ENCODE assay signal across 28 mouse cellular contexts in the genomic region with DNA sequence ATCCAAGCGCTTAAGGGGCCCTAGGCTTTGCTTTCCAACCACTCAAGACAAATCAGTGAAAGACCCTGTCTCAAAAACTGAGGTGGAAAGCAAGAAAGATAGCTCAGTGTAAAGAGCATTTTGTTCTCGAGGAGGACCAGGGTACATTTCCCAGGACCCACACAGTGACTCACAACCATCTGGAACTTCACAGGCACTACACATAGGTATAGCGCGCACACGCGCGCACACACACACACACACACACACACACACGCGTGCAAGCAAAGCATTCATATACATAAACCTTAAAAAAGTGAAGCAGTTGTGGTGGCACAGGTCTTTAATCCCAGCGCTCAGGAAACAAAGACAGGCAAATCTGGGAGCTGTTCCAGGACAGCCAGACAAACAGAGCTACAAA. TPM values are rescaled to one million over a fixed set of nuclear protein-coding genes. Genes with fewer than 3 reads are reported as not detected.
A peak's percentile ranks its signal among the peaks of the same experiment; 100 is the strongest.
DNase-seq lines count a peak whose midpoint lies in the region; ATAC-seq and TF ChIP-seq lines count a peak whose summit lies in the region.
"Had no signal": no experiment of that assay in that cellular context is flagged by ENCODE, and none has a peak within 500 bp of the region (broad histone marks: within the 10 kb centered on the region; RNA-seq: fewer than 3 reads in every experiment).

No protein-coding gene starts in this region.

- H3K27ac ChIP-seq in heart, embryonic 12.5 days (ENCODE audit: poor library complexity, severe bottlenecking) = no peak overlapping the region
- peak overlapping the region; percentile 55; the same call in 1 of the 2 replicates for H3K27ac ChIP-seq in layer of hippocampus, adult 2 months
- H3K27ac ChIP-seq: embryonic facial prominence, embryonic 13.5 days; embryonic facial prominence, embryonic 15.5 days; forebrain, embryonic 10.5 days; forebrain, embryonic 12.5 days had no signal

- WGBS in heart, embryonic 12.5 days = 93% methylated on average over 10 of the region's 10 CpGs

- H3K4me1 ChIP-seq in heart, embryonic 12.5 days (replicated peaks) = peaks cover 7% of the 10 kb centered on the region

- H3K9me3 ChIP-seq in heart, embryonic 12.5 days (replicated peaks) = no peaks in the 10 kb centered on the region
- H3K9me3 ChIP-seq: embryonic facial prominence, embryonic 13.5 days; embryonic facial prominence, embryonic 15.5 days; forebrain, embryonic 10.5 days; forebrain, embryonic 12.5 days had no signal

- H3K36me3 ChIP-seq in heart, embryonic 12.5 days = peaks cover 41% of the 10 kb centered on the region

- H3K4me3 ChIP-seq in heart, embryonic 12.5 days = no peak overlapping the region
- H3K4me3 ChIP-seq in layer of hippocampus, adult 2 months = no peak overlapping the region
- H3K4me3 ChIP-seq: embryonic facial prominence, embryonic 13.5 days; embryonic facial prominence, embryonic 15.5 days; erythroblast, embryonic 14.5 days; forebrain, embryonic 10.5 days; forebrain, embryonic 12.5 days had no signal

- H3K27me3 ChIP-seq in heart, embryonic 12.5 days (replicated peaks) = no peaks in the 10 kb centered on the region
- H3K27me3 ChIP-seq: CH12.LX; embryonic facial prominence, embryonic 13.5 days; embryonic facial prominence, embryonic 15.5 days; forebrain, embryonic 12.5 days; Patski had no signal

- DNase-seq in heart, adult 11 months = peak; percentile 55
- DNase-seq in layer of hippocampus, adult 2 months (ENCODE audit: low spot score in 2 of 2) = no peak
- DNase-seq in layer of hippocampus, adult 11-12 months (ENCODE audit: low spot score) = no peak
- DNase-seq in frontal cortex, postnatal 25 days (ENCODE audit: low spot score in 2 of 2) = no peak
- DNase-seq: adrenal gland, adult 8-10 months; adrenal gland, postnatal 25 days; B cell, adult 2 months; cerebellum, adult 11 months; cerebellum, adult 18-20 months; cerebellum, adult 8-10 months; cerebellum, adult 9-11 months; cerebellum, postnatal 14 days; cerebellum, postnatal 36 days; embryo, embryonic 11 days had no signal

- no peak overlapping the region for H3K9ac ChIP-seq in heart, embryonic 12.5 days
- H3K9ac ChIP-seq: embryonic facial prominence, embryonic 13.5 days; embryonic facial prominence, embryonic 15.5 days; forebrain, embryonic 12.5 days had no signal

- no peak overlapping the region for H3K4me2 ChIP-seq in heart, embryonic 12.5 days
- H3K4me2 ChIP-seq: embryonic facial prominence, embryonic 13.5 days; embryonic facial prominence, embryonic 15.5 days; forebrain, embryonic 12.5 days had no signal

- no peak for ATAC-seq in heart, embryonic 12.5 days (ENCODE audit: insufficient number of reproducible peaks, low FRiP score)
- ATAC-seq: activated CD4-positive, CD25-positive, alpha-beta regulatory T cell, adult 4 months; CD4-positive, CD25-positive, alpha-beta regulatory T cell, adult 4 months; forebrain, embryonic 14.5 days; forebrain, embryonic 16.5 days; Patski had no signal

- TF ChIP-seq CTCF in layer of hippocampus, adult 2 months (conservative IDR thresholded peaks at IDR 0.05) = no peak

RNA-seq across cellular contexts. Expression of gene C87436, which starts 3.4 kb away (rescaled TPM):
- polyA plus RNA-seq in heart, embryonic 12.5 days (2016; fragmentation: Nextera tagmentation; extraction: Ambion mirVana) = 16.2 and 18.0 TPM in 2 replicates
- 10 to 100 TPM; 18.9 to 20.6 TPM for total RNA-seq in layer of hippocampus, adult 2 months (2021)

RNA-seq across cellular contexts. Expression of gene Gm44790, which starts 15.1 kb away (rescaled TPM):
- 0.45 TPM in 1 of 2 replicates, not detected in the other for polyA plus RNA-seq in heart, embryonic 12.5 days (2016; fragmentation: Nextera tagmentation; extraction: Ambion mirVana)
- total RNA-seq in layer of hippocampus, adult 2 months (2021) = not detected
- total RNA-seq: adrenal gland, postnatal 25 days; CH12.LX; common myeloid progenitor, adult 5-6 weeks had no signal
- polyA plus RNA-seq: activated CD4-positive, CD25-positive, alpha-beta regulatory T cell, adult 4 months; CD4-positive, CD25-positive, alpha-beta regulatory T cell, adult 4 months; embryonic facial prominence, embryonic 11.5 days; embryonic facial prominence, embryonic 13.5 days; embryonic facial prominence, embryonic 15.5 days; erythroblast, embryonic 14.5 days; forebrain, embryonic 12.5 days; forebrain, embryonic 16.5 days had no signal

RNA-seq across cellular contexts. Expression of gene Tia1, which starts 37.6 kb away (rescaled TPM):
- 140 and 158 TPM in 2 replicates for polyA plus RNA-seq in heart, embryonic 12.5 days (2016; fragmentation: Nextera tagmentation; extraction: Ambion mirVana)
- total RNA-seq in layer of hippocampus, adult 2 months (2021) = 100 to 1,000 TPM; 151 to 156 TPM

RNA-seq across cellular contexts. Expression of gene Pcyox1, which starts 44.6 kb away (rescaled TPM):
- 59.4 and 64.7 TPM in 2 replicates for polyA plus RNA-seq in heart, embryonic 12.5 days (2016; fragmentation: Nextera tagmentation; extraction: Ambion mirVana)
- total RNA-seq in layer of hippocampus, adult 2 months (2021) = 100 to 1,000 TPM; 112 to 118 TPM
